Mouse (Mus musculus) MEL (cell line): Measurements from ENCODE around the gene Smad6. TPM values are rescaled to one million over a fixed set of nuclear protein-coding genes. Genes with fewer than 3 reads are reported as not detected.
A peak's percentile ranks its signal among the peaks of the same experiment; 100 is the strongest.

Source experiments
- DNase-seq: peaks from one replicate; pipeline ENCODE4 v3.0.0; 2011; ENCODE audit warnings: low read depth, low spot score
- H3K27ac ChIP-seq: 2 replicates; pipeline ENCODE4 v1.5.1; 2012; ENCODE audit warnings: low read depth, mild to moderate bottlenecking, control low read depth, low read length, moderate library complexity; ENCODE audit not compliant: control insufficient read depth
- H3K27me3 ChIP-seq, 2 experiments: fragments of 150-350 bp in 1 of 2; sonication (generic) in 1 of 2; 2 replicates each; pipeline ENCODE4 v1.6.1; 2012; ENCODE audit warnings: low read length in 2 of 2, mild to moderate bottlenecking in 2 of 2, improper control_type of control experiment in 1 of 2, moderate library complexity in 1 of 2; ENCODE audit not compliant: insufficient read depth in 2 of 2, control insufficient read depth in 1 of 2
- H3K36me3 ChIP-seq, 2 experiments: 2 replicates each; pipeline ENCODE4 v1.6.1; 2012 to 2014; ENCODE audit warnings: low read length in 2 of 2, improper control_type of control experiment in 1 of 2, inconsistent platforms in 1 of 2, mild to moderate bottlenecking in 1 of 2; ENCODE audit not compliant: insufficient read depth in 2 of 2, control insufficient read depth in 1 of 2
- H3K4me1 ChIP-seq, 2 experiments: fragments of 150-350 bp in 1 of 2; sonication (generic) in 1 of 2; 2 replicates each; pipeline ENCODE4 v1.6.1; 2012; ENCODE audit warnings: low read length in 2 of 2, improper control_type of control experiment in 1 of 2, mild to moderate bottlenecking in 1 of 2; ENCODE audit not compliant: insufficient read depth in 2 of 2, control insufficient read depth in 1 of 2
- H3K4me3 ChIP-seq, 2 experiments: fragments of 150-350 bp in 1 of 2; sonication (generic) in 1 of 2; 2 replicates each; pipeline ENCODE4 v1.5.1; 2012; ENCODE audit warnings: low read depth in 2 of 2, low read length in 2 of 2, mild to moderate bottlenecking in 2 of 2, moderate library complexity in 2 of 2, control low read depth in 1 of 2, improper control_type of control experiment in 1 of 2; ENCODE audit not compliant: control insufficient read depth in 1 of 2, insufficient read depth in 1 of 2
- H3K79me2 ChIP-seq: 2 replicates; pipeline ENCODE4 v1.6.1; 2012; ENCODE audit warnings: mild to moderate bottlenecking, low read length, moderate library complexity; ENCODE audit not compliant: control insufficient read depth, poor library complexity, insufficient read depth
- H3K9ac ChIP-seq: 2 replicates; pipeline ENCODE4 v1.6.1; 2012; ENCODE audit warnings: low read depth, mild to moderate bottlenecking, control low read depth, low read length, moderate library complexity; ENCODE audit not compliant: control insufficient read depth, poor library complexity, severe bottlenecking
- H3K9me3 ChIP-seq: fragments of 150-350 bp; sonication (generic); replicated peaks from 2 replicates; pipeline ENCODE4 v1.6.1; 2012; ENCODE audit warnings: mild to moderate bottlenecking, low read length, improper control_type of control experiment, moderate library complexity; ENCODE audit not compliant: insufficient read depth
- CHD1 ChIP-seq: IDR thresholded peaks from 2 replicates; pipeline ENCODE4 v1.6.1; 2012; ENCODE audit warnings: low read depth, mild to moderate bottlenecking, inconsistent platforms, low read length, improper control_type of control experiment
- CTCF ChIP-seq, 3 experiments: IDR thresholded peaks in 2 of 3; conservative IDR thresholded peaks in 1 of 3; 2 replicates each; pipeline ENCODE4 v1.5.1; 2011 to 2012; ENCODE audit warnings: low read length in 3 of 3, low read depth in 2 of 3, mild to moderate bottlenecking in 2 of 3, improper control_type of control experiment in 1 of 3, inconsistent platforms in 1 of 3, mixed read lengths in 1 of 3, moderate library complexity in 1 of 3; ENCODE audit not compliant: control insufficient read depth in 1 of 3, insufficient read depth in 1 of 3, poor library complexity in 1 of 3, severe bottlenecking in 1 of 3
- E2F4 ChIP-seq: IDR thresholded peaks from 2 replicates; pipeline ENCODE4 v1.6.1; 2011; ENCODE audit warnings: low read depth, low read length, improper control_type of control experiment, borderline replicate concordance
- EP300 ChIP-seq, 2 experiments: IDR thresholded peaks; 2 replicates each; pipeline ENCODE4 v1.6.1; 2011; ENCODE audit warnings: improper control_type of control experiment in 2 of 2, low read length in 2 of 2, low read depth in 1 of 2, mild to moderate bottlenecking in 1 of 2
- GATA1 ChIP-seq: IDR thresholded peaks from 2 replicates; pipeline ENCODE4 v1.6.1; 2011; ENCODE audit warnings: low read depth, low read length, improper control_type of control experiment
- JUND ChIP-seq: IDR thresholded peaks from 2 replicates; pipeline ENCODE4 v1.6.1; 2011; ENCODE audit warnings: low read depth, mild to moderate bottlenecking, improper control_type of control experiment, low read length
- KAT2A ChIP-seq: conservative IDR thresholded peaks from 2 replicates; pipeline ENCODE4 v1.6.1; 2012; ENCODE audit warnings: low read depth, low read length, improper control_type of control experiment, inconsistent platforms
- MXI1 ChIP-seq: IDR thresholded peaks from 2 replicates; pipeline ENCODE4 v1.6.1; 2011; ENCODE audit warnings: mild to moderate bottlenecking, low read depth, low read length, improper control_type of control experiment
- NRF1 ChIP-seq: IDR thresholded peaks from 2 replicates; pipeline ENCODE4 v1.6.1; 2014; ENCODE audit warnings: low read depth, mild to moderate bottlenecking, inconsistent platforms, low read length, improper control_type of control experiment, moderate library complexity; ENCODE audit not compliant: poor library complexity, insufficient read depth, severe bottlenecking
- POLR2AphosphoS2 ChIP-seq: IDR thresholded peaks from 2 replicates; pipeline ENCODE4 v1.6.1; 2011; ENCODE audit warnings: low read length, improper control_type of control experiment
- POLR2AphosphoS5 ChIP-seq: IDR thresholded peaks from 2 replicates; pipeline ENCODE4 v1.6.1; 2012; ENCODE audit warnings: low read depth, borderline replicate concordance, mild to moderate bottlenecking, inconsistent platforms, low read length, moderate library complexity, mixed read lengths
- RAD21 ChIP-seq: IDR thresholded peaks from 2 replicates; pipeline ENCODE4 v1.6.1; 2011; ENCODE audit warnings: mild to moderate bottlenecking, low read depth, low read length, improper control_type of control experiment
- TAL1 ChIP-seq: IDR thresholded peaks from 2 replicates; pipeline ENCODE4 v1.6.1; 2012; ENCODE audit warnings: mild to moderate bottlenecking, inconsistent platforms, low read length, moderate library complexity, mixed read lengths
- TCF12 ChIP-seq: IDR thresholded peaks from 2 replicates; pipeline ENCODE4 v1.6.1; 2014; ENCODE audit warnings: low read depth, mild to moderate bottlenecking, inconsistent platforms, low read length, improper control_type of control experiment, moderate library complexity
- ZC3H11A ChIP-seq: IDR thresholded peaks from 2 replicates; pipeline ENCODE4 v1.6.1; 2012; ENCODE audit warnings: low read depth, mild to moderate bottlenecking, inconsistent platforms, low read length, improper control_type of control experiment
- ZMIZ1 ChIP-seq: IDR thresholded peaks from 2 replicates; pipeline ENCODE4 v1.6.1; 2012; ENCODE audit warnings: low read depth, mild to moderate bottlenecking, inconsistent platforms, low read length, improper control_type of control experiment, moderate library complexity
- ZNF384 ChIP-seq: IDR thresholded peaks from 2 replicates; pipeline ENCODE4 v1.6.1; 2012; ENCODE audit warnings: low read depth, mild to moderate bottlenecking, inconsistent platforms, low read length, improper control_type of control experiment
- polyA plus RNA-seq, 2 experiments: library from polyadenylated mRNA; stranded (reverse) in 1 of 2; unstranded in 1 of 2; fragments of >175 nt in 1 of 2; fragments of >200 nt in 1 of 2; gene quantifications; 2 replicates each; pipeline versions ENCODE4 v1.2.1 to v1.2.4; 2012; ENCODE audit warnings: low replicate concordance in 2 of 2, low read depth in 1 of 2; ENCODE audit not compliant: insufficient read length in 2 of 2, insufficient read depth in 1 of 2, missing spikeins in 1 of 2
- total RNA-seq: library from RNA; depleted of rRNA; stranded (reverse); fragments of 300-350 nt; gene quantifications from 2 replicates; pipeline ENCODE4 v1.2.3, GENCODE M21; 2012

Smad6 gene
- total and polyA plus RNA-seq, 3 experiments, result 2.2 to 3.9 TPM; not detected in 1

DNA sequence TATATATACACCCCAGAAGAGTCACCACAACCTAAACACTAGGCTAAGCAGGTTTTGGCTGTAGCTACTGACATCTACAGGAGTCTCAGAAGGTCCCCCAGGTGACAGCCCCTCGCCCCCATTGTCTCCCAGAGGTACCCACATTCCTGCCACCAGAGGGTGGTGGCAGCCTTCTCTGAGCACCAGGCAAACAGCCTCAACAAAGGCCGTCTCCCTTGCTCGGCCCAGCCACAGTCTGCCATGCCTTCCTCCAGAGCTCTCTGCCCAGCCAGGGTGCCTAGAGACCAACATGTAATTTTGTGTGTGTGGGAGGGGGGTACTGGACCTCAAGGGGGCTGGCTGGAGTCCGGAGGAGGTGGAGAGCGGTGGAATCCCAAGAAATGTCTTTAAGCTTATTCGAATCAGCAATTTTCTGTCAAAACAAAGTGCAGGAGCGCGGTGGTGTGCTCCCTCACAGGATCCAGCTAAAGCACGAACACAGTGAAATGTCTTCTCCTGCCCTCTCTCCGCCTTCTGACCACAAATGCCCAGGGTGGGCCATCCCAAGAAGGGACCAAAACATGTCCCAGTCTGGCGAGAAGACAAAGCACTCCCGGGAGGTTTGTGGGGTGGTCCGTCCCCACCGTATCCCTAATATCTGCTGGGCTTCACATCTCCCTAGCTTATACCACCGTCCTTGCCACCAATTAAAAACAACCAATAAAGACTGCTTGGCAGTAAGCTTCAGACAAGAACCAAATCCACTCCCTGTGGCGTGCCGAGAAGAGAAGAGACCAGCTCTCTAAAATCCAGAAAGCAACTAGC lies 62.5 kb downstream of the Smad6 start:
- TF ChIP-seq CTCF (IDR thresholded peaks at IDR 0.05 in 2 of 3, conservative IDR thresholded peaks at IDR 0.05 in 1 of 3; ENCODE audit: control insufficient read depth in 1 of 3, insufficient read depth in 1 of 3, low read depth in 2 of 3, low read length in 3 of 3, poor library complexity in 1 of 3, severe bottlenecking in 1 of 3), result peak in 2 of 3 experiments; percentile 2 to 6; a peak in 1 of 6 replicates
- peak; percentile 8 for TF ChIP-seq RAD21
- TF ChIP-seq KAT2A, result no peak
- Histone ChIP-seq H3K4me1 (peaks cover 0 to 9% of the 10 kb centered on the region in 2 experiments; a peak in 2 of 4 replicates), H3K79me2 (no peaks in the 10 kb centered on the region)

DNA sequence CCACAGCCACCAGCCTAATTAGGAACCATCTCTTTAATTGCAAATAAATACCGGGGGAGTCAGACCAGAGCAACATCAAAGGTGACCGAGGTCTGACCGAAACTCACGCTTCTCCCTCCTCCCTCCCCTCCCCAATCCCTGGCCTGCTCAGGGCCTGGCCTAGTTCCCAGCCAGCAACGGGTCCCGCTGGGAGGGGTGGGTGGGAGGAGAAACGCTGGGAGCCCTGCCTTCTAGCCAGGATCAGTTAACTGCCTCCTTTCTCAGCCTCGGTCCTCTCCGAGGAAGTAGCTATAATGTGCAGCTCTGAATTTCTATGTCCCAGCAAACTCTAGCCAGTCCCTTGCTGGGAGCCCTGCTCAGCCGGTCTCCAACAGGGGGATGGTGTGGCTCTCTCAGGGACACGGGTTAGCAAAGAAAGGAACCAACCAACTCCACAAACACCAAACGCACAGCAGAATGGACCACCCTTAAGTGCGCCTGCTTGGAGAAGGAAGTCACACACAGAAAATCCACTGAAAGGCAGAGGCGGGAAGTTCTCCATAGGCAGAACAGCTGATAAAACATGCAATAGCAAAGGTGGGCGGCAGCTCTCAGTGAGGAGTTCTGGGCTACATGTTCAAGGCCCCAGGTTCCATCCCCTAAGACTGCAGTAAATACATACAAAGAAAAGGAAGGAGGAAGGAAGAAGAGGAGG lies 63.4 kb downstream of the Smad6 start:
- TF ChIP-seq ZNF384 (no peak), POLR2AphosphoS5 (no peak), JUND (no peak), CHD1 (no peak), POLR2AphosphoS2 (no peak), ZMIZ1 (no peak)
- DNase-seq, result peak; percentile 56
- no peaks in the 10 kb centered on the region for H3K36me3 ChIP-seq
- no peak overlapping the region for H3K9ac ChIP-seq
- no peaks in the 10 kb centered on the region for H3K79me2 ChIP-seq
- H3K4me1 ChIP-seq, result peaks cover 0 to 9% of the 10 kb centered on the region in 2 experiments; a peak in 2 of 4 replicates
- no peaks in the 10 kb centered on the region for H3K9me3 ChIP-seq
- no peak overlapping the region for H3K4me3 ChIP-seq
- peak overlapping the region; percentile 30 for H3K27ac ChIP-seq
- H3K27me3 ChIP-seq, result no peaks in the 10 kb centered on the region

More for the DNA sequence above, 62.5 kb downstream of the Smad6 start:
- H3K27ac ChIP-seq, result no peak overlapping the region
- no peak for DNase-seq
- H3K27me3 ChIP-seq, result no peaks in the 10 kb centered on the region
- no peak overlapping the region for H3K4me3 ChIP-seq
- H3K9ac ChIP-seq, result no peak overlapping the region
- H3K9me3 ChIP-seq, result no peaks in the 10 kb centered on the region
- H3K36me3 ChIP-seq, result no peaks in the 10 kb centered on the region

DNA sequence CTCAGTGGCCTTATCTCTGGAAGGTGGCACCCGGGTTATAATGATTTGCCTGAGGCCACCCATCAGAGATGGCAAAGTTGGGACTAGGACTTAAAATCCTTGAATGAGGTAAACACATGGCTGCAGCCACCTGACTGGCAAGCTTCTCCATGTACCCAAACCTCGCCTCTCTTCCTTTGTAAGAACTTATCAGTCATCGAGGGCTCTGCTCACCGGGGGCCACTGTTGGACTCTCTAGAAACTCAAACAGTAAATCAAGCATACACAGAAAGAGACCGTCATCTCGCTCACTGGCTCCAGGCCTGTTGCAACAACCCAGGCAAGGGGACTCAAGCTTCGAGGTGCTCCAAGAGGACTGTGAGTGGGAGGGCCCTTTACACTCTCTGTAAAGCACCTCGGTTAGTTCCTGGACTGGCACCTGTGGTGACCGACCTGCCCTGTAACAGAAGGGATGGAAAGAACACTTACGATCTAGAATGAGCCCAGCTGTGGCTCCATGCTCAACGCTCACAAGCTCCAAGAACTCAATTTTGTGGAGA lies 64.1 kb downstream of the Smad6 start:
- H3K9me3 ChIP-seq, result no peaks in the 10 kb centered on the region
- H3K9ac ChIP-seq, result no peak overlapping the region
- no peaks in the 10 kb centered on the region for H3K79me2 ChIP-seq
- no peak overlapping the region for H3K4me3 ChIP-seq
- no peak overlapping the region for H3K27ac ChIP-seq
- no peaks in the 10 kb centered on the region for H3K27me3 ChIP-seq
- no peak for DNase-seq
- H3K4me1 ChIP-seq, result peaks cover 0 to 10% of the 10 kb centered on the region in 2 experiments; a peak in 2 of 4 replicates
- no peaks in the 10 kb centered on the region; a peak in 2 of 4 replicates for H3K36me3 ChIP-seq
- TF ChIP-seq E2F4 (no peak), NRF1 (no peak), EP300 (IDR thresholded peaks at IDR 0.05; ENCODE audit: low read depth in 1 of 2, low read length in 2 of 2) (no peak), CTCF (IDR thresholded peaks at IDR 0.05 in 2 of 3, conservative IDR thresholded peaks at IDR 0.05 in 1 of 3; ENCODE audit: control insufficient read depth in 1 of 3, insufficient read depth in 1 of 3, low read depth in 2 of 3, low read length in 3 of 3, poor library complexity in 1 of 3, severe bottlenecking in 1 of 3) (no peak), MXI1 (no peak), GATA1 (no peak), RAD21 (no peak), TAL1 (no peak), TCF12 (no peak), ZC3H11A (no peak)
